Mouse (Mus musculus) megakaryocyte, embryonic 14.5 days (primary cell): Measurements from ENCODE around the gene Gm29094.

Experiments used
- FLI1 ChIP-seq: IDR thresholded peaks from 2 replicates; pipeline ENCODE4 v1.6.1; 2012; ENCODE audit warnings: low read length, inconsistent platforms, mixed read lengths
- GATA1 ChIP-seq: IDR thresholded peaks from 3 replicates; pipeline ENCODE4 v1.6.1; 2012; ENCODE audit warnings: mixed read lengths, low read length, inconsistent platforms, borderline replicate concordance

- TF ChIP-seq GATA1 (no peak), FLI1 (no peak)
Measured at GRCm38 (mm10) chr9:89256556-89257335, 57.6 kb downstream of the Gm29094 start.
